Mouse (Mus musculus) forebrain, postnatal 0 days (tissue): ENCODE data around the gene Cgref1. TPM values are rescaled to one million over a fixed set of nuclear protein-coding genes. Genes with fewer than 3 reads are reported as not detected.

Source experiments
- ATAC-seq: fragments of 200-750 bp; cut with Nextera tagmentation; 2 replicates; pipeline ENCODE4 v1.8.0; 2017; ENCODE audit warnings: mild to moderate bottlenecking, moderate library complexity
- DNase-seq: peaks from one replicate; pipeline ENCODE4 v3.0.0-alpha.2; 2015
- H3K27ac ChIP-seq: fragments of 300-500 bp; sonication (generic); 2 replicates; pipeline ENCODE4 v1.5.1; 2014; ENCODE audit warnings: low read depth, mild to moderate bottlenecking, antibody characterized with exemption, low read length, moderate library complexity, mixed read lengths
- H3K27me3 ChIP-seq: fragments of 300-500 bp; sonication (generic); 2 replicates; pipeline ENCODE4 v1.6.1; 2014; ENCODE audit warnings: mild to moderate bottlenecking, low read length, mixed read lengths; ENCODE audit not compliant: insufficient read depth
- H3K36me3 ChIP-seq: fragments of 300-500 bp; sonication (generic); 2 replicates; pipeline ENCODE4 v1.6.1; 2014; ENCODE audit warnings: mild to moderate bottlenecking, moderate library complexity; ENCODE audit not compliant: insufficient read depth
- H3K4me1 ChIP-seq: fragments of 300-500 bp; sonication (generic); 2 replicates; pipeline ENCODE4 v1.6.1; 2014; ENCODE audit warnings: antibody characterized with exemption; ENCODE audit not compliant: insufficient read depth
- H3K4me2 ChIP-seq: fragments of 300-500 bp; sonication (generic); 2 replicates; pipeline ENCODE4 v1.6.1; 2014; ENCODE audit warnings: low read depth, mild to moderate bottlenecking, moderate library complexity
- H3K4me3 ChIP-seq: fragments of 300-500 bp; sonication (generic); 2 replicates; pipeline ENCODE4 v1.5.1; 2014; ENCODE audit warnings: low read depth, low read length, mixed read lengths
- H3K9ac ChIP-seq: fragments of 300-500 bp; sonication (generic); 2 replicates; pipeline ENCODE4 v1.6.1; 2014; ENCODE audit warnings: mild to moderate bottlenecking
- H3K9me3 ChIP-seq: fragments of 300-500 bp; sonication (generic); 2 replicates; pipeline ENCODE4 v1.6.1; 2016; ENCODE audit warnings: low read length
- CTCF ChIP-seq: sonication (generic); IDR thresholded peaks from 2 replicates; pipeline ENCODE4 v1.5.1; 2016; ENCODE audit warnings: antibody characterized with exemption, control low read depth, low read depth
- WGBS: fragments of 180-500 bp; shearing (Covaris S2); extraction: QIAGEN DNeasy Blood & Tissue Kit; methylation state at CpG from one replicate; pipeline ENCODE4 v1.1.7; 2014; 5-methylcytosine and 5-hydroxymethylcytosine counted together
- polyA plus RNA-seq: library from polyadenylated mRNA; unstranded; fragments of >200 nt; fragmentation: Nextera tagmentation; extraction: Ambion mirVana; gene quantifications from 2 replicates; pipeline ENCODE4 v1.2.1, GENCODE M21; 2015
- total RNA-seq: library from RNA; depleted of rRNA; stranded (reverse); fragments of >200 nt; gene quantifications from 2 replicates; pipeline ENCODE4 v1.2.3, GENCODE M21; 2014

The Cgref1 gene
- total and polyA plus RNA-seq, 2 experiments from 2014 or later, result 63.5 to 82.1 TPM

DNA sequence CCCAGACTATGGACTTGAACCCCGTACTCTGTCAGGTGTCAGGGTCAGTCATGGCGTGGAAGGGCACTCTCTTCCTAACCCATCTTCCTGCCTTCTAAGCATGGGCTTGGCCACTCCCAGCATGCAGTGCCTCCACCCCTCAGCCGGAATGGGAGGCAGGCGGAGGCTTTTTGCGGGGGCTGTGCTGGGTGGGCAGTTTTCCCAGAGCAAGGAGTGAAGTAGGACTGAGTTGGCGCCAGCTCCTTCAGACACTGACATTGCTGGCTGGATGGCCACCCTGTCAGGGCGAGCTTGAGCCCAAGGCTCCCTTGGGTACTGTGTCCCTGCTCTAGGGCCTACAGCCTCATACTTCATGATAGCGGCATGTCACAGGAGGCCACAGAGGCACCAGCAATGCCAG is 23.0 kb upstream of the Cgref1 start, which contains the start of gene Tcf23:
Gene Tcf23, plus strand, starts transcription at position 247 of the 400 bp plus-strand sequence.
- H3K9me3 ChIP-seq, result no peaks in the 10 kb centered on the region
- H3K4me3 ChIP-seq, result no peak within 1 kb of the TSS
- H3K4me1 ChIP-seq, result no peaks in the 10 kb centered on the region
- H3K36me3 ChIP-seq, result no peaks in the 10 kb centered on the region
- no peak within 1 kb of the TSS for H3K9ac ChIP-seq
- no peak within 1 kb of the TSS for H3K27ac ChIP-seq
- DNase-seq, result no peak
- H3K27me3 ChIP-seq, result no peaks in the 10 kb centered on the region
- ATAC-seq, result no peak
- no peak within 1 kb of the TSS for H3K4me2 ChIP-seq
- TF ChIP-seq CTCF, result no peak
- 70% methylated on average over 8 of the region's 8 CpGs for WGBS

DNA sequence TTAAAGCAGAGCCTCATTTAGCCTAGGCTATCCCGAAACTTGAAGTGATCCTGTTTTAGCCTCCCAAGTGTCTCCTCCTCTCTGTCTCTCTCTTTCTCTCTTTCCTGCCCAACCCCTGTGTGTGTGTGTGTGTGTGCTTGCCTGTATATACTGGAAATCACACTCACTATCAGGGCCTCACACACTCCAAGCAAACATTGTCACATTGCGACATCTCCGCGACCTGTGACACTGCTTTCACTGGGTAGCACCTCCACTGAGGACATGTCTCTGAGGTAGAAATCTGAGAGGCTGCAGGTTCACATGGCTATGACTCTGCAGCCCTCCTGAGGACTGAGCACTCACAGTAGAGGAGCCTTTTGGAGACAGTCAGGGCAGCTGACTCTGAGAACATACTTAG is 20.8 kb upstream of the Cgref1 start:
- no peak for TF ChIP-seq CTCF
- no peak overlapping the region for H3K4me3 ChIP-seq
- no peak overlapping the region for H3K4me2 ChIP-seq
- no peak overlapping the region for H3K9ac ChIP-seq
- no peaks in the 10 kb centered on the region for H3K36me3 ChIP-seq
- no peaks in the 10 kb centered on the region for H3K4me1 ChIP-seq
- ATAC-seq (no peak), DNase-seq (no peak)
- no peak overlapping the region for H3K27ac ChIP-seq
- H3K27me3 ChIP-seq, result no peaks in the 10 kb centered on the region
- 89% methylated on average over 4 of the region's 4 CpGs for WGBS
- H3K9me3 ChIP-seq, result no peaks in the 10 kb centered on the region

DNA sequence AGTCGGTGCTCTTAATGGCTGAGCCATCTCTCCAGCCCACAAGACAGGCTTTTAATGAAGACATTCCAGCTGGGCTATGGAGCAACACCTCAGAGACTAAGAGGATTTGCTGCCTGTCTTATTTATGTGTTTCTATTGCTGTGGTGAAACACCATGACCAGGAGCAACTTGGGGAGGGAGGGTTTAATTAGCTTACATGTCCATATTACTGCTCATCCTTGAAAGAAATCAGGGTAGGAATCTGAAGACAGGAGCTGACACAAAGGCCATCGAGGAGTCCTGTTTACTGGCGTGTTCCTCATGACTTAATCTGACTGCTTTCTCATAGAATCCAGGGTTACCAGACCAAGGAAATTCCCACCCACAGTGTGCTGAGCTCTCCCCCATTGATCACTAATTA is 18.5 kb upstream of the Cgref1 start:
- Histone ChIP-seq H3K9me3 (no peaks in the 10 kb centered on the region), H3K4me3 (no peak overlapping the region), H3K36me3 (no peaks in the 10 kb centered on the region), H3K9ac (no peak overlapping the region), H3K27me3 (no peaks in the 10 kb centered on the region), H3K4me2 (no peak overlapping the region), H3K27ac (no peak overlapping the region), H3K4me1 (peaks cover 5% of the 10 kb centered on the region; the same call in 1 of the 2 replicates)
- WGBS, result 62% methylated on average over 3 of the region's 3 CpGs
- DNase-seq (no peak), ATAC-seq (no peak)
- TF ChIP-seq CTCF, result no peak

DNA sequence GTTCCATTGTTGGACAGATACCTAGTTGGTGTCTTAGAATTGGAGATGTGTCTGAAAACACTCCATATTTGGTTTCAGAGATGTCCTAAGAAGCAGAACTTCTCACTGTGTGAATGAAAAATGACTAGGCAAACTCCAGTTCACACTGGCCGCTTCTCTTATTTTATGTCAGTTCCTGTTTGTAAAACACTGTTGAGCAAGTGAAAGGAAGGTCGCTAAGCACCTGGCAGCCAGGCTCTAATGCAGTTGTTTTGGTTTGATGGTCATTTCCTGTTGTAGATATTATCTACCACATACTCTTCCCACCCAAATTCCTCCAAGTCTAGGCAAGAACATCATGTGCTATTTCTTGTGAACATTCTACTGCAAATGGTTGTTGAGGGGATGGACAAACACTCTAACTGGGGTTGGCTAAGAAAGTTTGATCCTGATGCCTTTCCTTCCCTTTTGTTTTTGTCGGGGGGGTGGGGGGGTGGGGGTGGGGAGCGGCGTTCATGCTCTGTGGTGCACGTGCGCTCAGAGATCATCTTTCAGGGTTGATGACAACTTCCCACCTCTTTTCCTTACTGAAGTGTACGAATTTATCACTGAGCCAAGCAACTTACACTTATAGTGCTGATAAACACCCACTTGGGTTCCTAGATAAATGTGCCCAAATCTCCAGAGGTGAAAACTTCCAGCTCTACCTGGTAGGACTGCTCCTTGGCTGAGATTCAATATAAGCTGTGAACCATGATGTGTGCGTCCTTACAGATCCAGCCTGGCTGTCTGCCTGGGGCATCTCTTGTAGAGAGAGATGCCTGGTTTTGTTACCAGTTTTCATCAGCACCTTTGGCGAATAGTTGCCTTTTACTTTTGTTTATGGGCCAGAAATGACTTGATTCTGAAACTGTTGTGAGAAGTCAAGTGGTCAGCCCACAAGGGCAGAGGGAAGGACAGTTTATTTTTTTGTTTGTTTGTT is 16.4 kb upstream of the Cgref1 start:
- WGBS, result 82% methylated on average over 10 of the region's 10 CpGs
- no peaks in the 10 kb centered on the region for H3K9me3 ChIP-seq
- H3K4me1 ChIP-seq, result peaks cover 9% of the 10 kb centered on the region; the same call in 1 of the 2 replicates
- H3K36me3 ChIP-seq, result peaks cover 15% of the 10 kb centered on the region
- H3K27ac ChIP-seq, result no peak overlapping the region
- no peak overlapping the region for H3K4me3 ChIP-seq
- no peak for DNase-seq
- H3K9ac ChIP-seq, result no peak overlapping the region
- no peak for TF ChIP-seq CTCF
- no peaks in the 10 kb centered on the region for H3K27me3 ChIP-seq
- no peak overlapping the region for H3K4me2 ChIP-seq
- ATAC-seq, result no peak

DNA sequence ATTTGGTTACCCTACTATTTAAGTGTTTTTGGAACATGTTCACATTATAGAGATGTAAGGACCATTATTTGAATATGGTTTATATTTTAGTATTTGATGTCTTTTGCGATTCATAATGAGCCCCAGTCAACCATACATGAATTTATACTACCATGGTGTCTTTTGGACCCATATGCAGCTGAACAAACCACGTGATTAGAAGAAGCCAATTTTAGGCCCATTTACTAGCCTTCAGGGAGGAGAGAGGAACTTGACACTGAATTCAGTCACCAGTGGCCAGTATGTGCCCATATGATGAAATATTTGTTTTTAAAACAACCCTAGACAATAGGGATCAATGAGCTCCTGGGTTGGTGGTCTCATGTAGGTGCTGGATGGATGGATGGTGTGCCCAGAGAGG is 15.4 kb upstream of the Cgref1 start:
- no peaks in the 10 kb centered on the region for H3K27me3 ChIP-seq
- peak overlapping the region; percentile 39; the same call in 1 of the 2 replicates for H3K9ac ChIP-seq
- peak overlapping the region; percentile 83 for H3K4me2 ChIP-seq
- no peaks in the 10 kb centered on the region for H3K9me3 ChIP-seq
- H3K4me3 ChIP-seq, result no peak overlapping the region
- ATAC-seq (no peak), DNase-seq (no peak)
- 88% methylated on average over 2 of the region's 2 CpGs for WGBS
- TF ChIP-seq CTCF, result no peak
- H3K27ac ChIP-seq, result 0 out of 2 replicates have a peak overlapping the region, but pooled peaks have one; percentile 30
- peaks cover 9% of the 10 kb centered on the region; the same call in 1 of the 2 replicates for H3K4me1 ChIP-seq
- peaks cover 18% of the 10 kb centered on the region for H3K36me3 ChIP-seq

- Histone ChIP-seq H3K27me3 (no peaks in the 10 kb centered on the region), H3K9ac (peak within 1 kb of the TSS; percentile 88), H3K36me3 (peaks cover 24% of the 10 kb centered on the region), H3K4me3 (peak within 1 kb of the TSS; percentile 86), H3K9me3 (no peaks in the 10 kb centered on the region), H3K4me1 (peaks cover 9% of the 10 kb centered on the region; the same call in 1 of the 2 replicates), H3K4me2 (peak within 1 kb of the TSS; percentile 83), H3K27ac (peak within 1 kb of the TSS; percentile 86)
- ATAC-seq (peak; percentile 98), DNase-seq (peak; percentile 100)
- 3% methylated on average over 56 of the region's 56 CpGs for WGBS
- TF ChIP-seq CTCF, result peak; percentile 49; the same call in 1 of the 2 replicates
Measured at GRCm38 (mm10) chr5:30959966-30960501, 14.6 kb upstream of the Cgref1 start, which contains the start of gene Preb. Gene Preb, minus strand, starts transcription at chr5:30960361.
